Mouse (Mus musculus) stomach, embryonic 16.5 days (tissue): ENCODE measurements around the gene P2rx3. TPM values are rescaled to one million over a fixed set of nuclear protein-coding genes. Genes with fewer than 3 reads are reported as not detected.

Experiments used
- ATAC-seq: fragments of 200-750 bp; cut with Nextera tagmentation; 2 replicates; pipeline ENCODE4 v1.8.0; 2017; ENCODE audit warnings: moderate number of reproducible peaks, moderate TSS enrichment; ENCODE audit not compliant: insufficient read depth, low FRiP score
- H3K27ac ChIP-seq: fragments of 300-500 bp; sonication (generic); 2 replicates; pipeline ENCODE4 v1.5.1; 2014; ENCODE audit warnings: low read length
- H3K27me3 ChIP-seq: fragments of 300-500 bp; sonication (generic); 2 replicates; pipeline ENCODE4 v1.6.1; 2014; ENCODE audit warnings: low read length, control low read depth, mixed read lengths; ENCODE audit not compliant: control insufficient read depth, insufficient read depth
- H3K36me3 ChIP-seq: fragments of 300-500 bp; sonication (generic); 2 replicates; pipeline ENCODE4 v1.6.1; 2014; ENCODE audit warnings: low read length; ENCODE audit not compliant: control insufficient read depth, insufficient read depth
- H3K4me1 ChIP-seq: fragments of 300-500 bp; sonication (generic); 2 replicates; pipeline ENCODE4 v1.6.1; 2014; ENCODE audit warnings: low read length, control low read depth, mixed read lengths; ENCODE audit not compliant: control insufficient read depth, insufficient read depth
- H3K4me2 ChIP-seq: fragments of 300-500 bp; sonication (generic); 2 replicates; pipeline ENCODE4 v1.6.1; 2014; ENCODE audit warnings: low read depth, low read length, mixed read lengths
- H3K4me3 ChIP-seq: fragments of 300-500 bp; sonication (generic); replicated peaks from 2 replicates; pipeline ENCODE4 v1.5.1; 2014; ENCODE audit warnings: mild to moderate bottlenecking, low read length
- H3K9ac ChIP-seq: fragments of 300-500 bp; sonication (generic); 2 replicates; pipeline ENCODE4 v1.6.1; 2014; ENCODE audit warnings: low read length
- H3K9me3 ChIP-seq: fragments of 300-500 bp; sonication (generic); replicated peaks from 2 replicates; pipeline ENCODE4 v1.6.1; 2016; ENCODE audit warnings: low read length, control low read depth; ENCODE audit not compliant: control insufficient read depth
- WGBS: fragments of 180-500 bp; shearing (Covaris S2); extraction: QIAGEN DNeasy Blood & Tissue Kit; methylation state at CpG from one replicate; pipeline ENCODE4 v1.1.7; 2014; 5-methylcytosine and 5-hydroxymethylcytosine counted together
- polyA plus RNA-seq: library from polyadenylated mRNA; unstranded; fragments of >200 nt; fragmentation: Nextera tagmentation; extraction: Ambion mirVana; gene quantifications from 2 replicates; pipeline ENCODE4 v1.2.1, GENCODE M21; 2015

P2rx3 gene
- polyA plus RNA-seq, 1 experiment from 2014 or later = 1.6 TPM

DNA sequence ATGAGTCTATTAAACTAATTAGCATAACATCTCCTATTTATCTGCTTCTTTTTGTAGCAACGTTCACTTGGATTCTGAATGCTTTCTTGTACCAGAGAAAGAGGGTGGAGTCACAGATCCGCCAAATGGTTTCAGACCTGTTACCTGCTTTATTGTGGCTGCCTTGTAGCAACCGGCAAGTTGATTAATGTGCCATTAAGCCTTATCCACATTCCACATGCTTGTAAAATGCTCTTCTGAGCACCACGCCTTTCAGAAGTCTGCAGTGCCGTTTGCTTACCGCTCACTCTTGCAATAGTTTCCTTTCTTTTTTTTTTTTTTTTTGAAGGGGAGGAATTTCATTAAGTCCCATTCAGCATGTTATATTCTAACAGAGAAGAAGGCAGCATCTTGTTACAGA lies 7.4 kb downstream of the P2rx3 start:
- Histone ChIP-seq H3K4me2 (no peak overlapping the region), H3K4me3 (no peak overlapping the region), H3K9ac (no peak overlapping the region), H3K27me3 (no peaks in the 10 kb centered on the region), H3K36me3 (no peaks in the 10 kb centered on the region), H3K4me1 (no peaks in the 10 kb centered on the region; the same call in 1 of the 2 replicates), H3K9me3 (no peaks in the 10 kb centered on the region), H3K27ac (no peak overlapping the region)
- WGBS = 16% methylated on average over 6 of the region's 6 CpGs
- no peak for ATAC-seq

DNA sequence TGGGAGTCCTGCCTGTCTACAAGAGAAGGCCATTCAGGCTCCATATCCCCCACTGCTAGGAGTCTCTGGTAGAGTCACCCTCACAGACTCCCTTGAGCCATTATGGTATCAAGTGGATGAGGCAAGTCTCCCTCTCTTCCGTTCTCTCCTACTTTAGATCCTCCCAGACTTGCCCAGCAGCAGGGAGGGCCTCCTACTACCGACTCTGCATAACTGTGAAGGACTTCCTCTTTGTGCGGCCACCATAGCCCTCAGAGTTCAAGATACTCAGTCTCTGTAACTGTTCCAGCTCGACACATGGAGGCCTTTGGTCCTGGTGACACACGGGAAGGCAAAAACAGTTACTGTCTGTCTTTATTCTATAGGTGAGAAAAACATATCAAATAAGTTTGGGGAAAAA lies 10.0 kb downstream of the P2rx3 start:
- no peak for ATAC-seq
- Histone ChIP-seq H3K27ac (no peak overlapping the region), H3K27me3 (no peaks in the 10 kb centered on the region), H3K9me3 (no peaks in the 10 kb centered on the region), H3K4me2 (no peak overlapping the region), H3K36me3 (no peaks in the 10 kb centered on the region), H3K9ac (no peak overlapping the region), H3K4me1 (no peaks in the 10 kb centered on the region; the same call in 1 of the 2 replicates), H3K4me3 (no peak overlapping the region)
- 62% methylated on average over 5 of the region's 5 CpGs for WGBS

DNA sequence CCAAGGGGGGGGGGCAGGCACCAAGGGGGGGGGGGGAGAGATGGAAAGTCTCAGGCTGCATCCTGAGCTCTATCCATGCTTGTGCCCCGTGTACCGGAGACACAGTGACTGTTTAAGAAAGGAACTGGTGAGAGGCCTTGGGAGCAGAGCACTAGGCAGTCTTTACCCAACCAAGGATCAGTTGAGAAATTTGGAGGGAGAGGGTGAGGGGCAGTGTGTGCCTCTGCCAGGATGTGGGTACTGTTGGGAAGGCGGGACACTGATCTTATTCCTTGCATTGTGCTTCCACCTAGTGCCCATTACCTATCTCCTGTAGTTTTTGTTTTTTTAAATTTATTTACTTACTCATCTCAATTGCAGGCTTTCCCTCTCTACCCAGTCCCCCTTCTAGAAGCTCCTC lies 11.1 kb downstream of the P2rx3 start:
- H3K27me3 ChIP-seq = no peaks in the 10 kb centered on the region
- H3K9ac ChIP-seq = no peak overlapping the region
- H3K27ac ChIP-seq = no peak overlapping the region
- H3K4me1 ChIP-seq = no peaks in the 10 kb centered on the region; the same call in 1 of the 2 replicates
- WGBS = 81% methylated on average over 3 of the region's 3 CpGs
- H3K4me2 ChIP-seq = no peak overlapping the region
- H3K9me3 ChIP-seq = no peaks in the 10 kb centered on the region
- no peaks in the 10 kb centered on the region for H3K36me3 ChIP-seq
- no peak for ATAC-seq
- no peak overlapping the region for H3K4me3 ChIP-seq

DNA sequence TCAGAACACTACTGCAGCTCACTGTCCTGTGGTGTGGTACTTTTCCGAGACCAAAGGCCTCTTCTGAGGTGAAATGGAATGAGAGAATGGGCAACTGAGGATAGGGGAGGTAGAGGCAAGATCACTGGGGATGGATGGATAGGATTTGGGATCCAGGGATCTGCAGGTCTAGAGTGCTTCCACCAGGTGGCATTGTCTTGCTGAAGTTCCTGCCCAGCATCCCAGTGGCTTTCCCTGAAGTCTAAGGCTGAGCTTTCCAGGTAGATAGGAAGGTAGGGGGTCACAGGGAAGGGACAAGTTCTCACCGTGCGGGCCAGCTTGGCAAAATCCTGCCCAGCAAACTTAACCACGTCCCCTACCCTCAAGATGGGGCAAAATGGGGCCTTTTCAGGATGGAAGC lies 15.2 kb downstream of the P2rx3 start:
- Histone ChIP-seq H3K27me3 (no peaks in the 10 kb centered on the region), H3K4me1 (no peaks in the 10 kb centered on the region), H3K27ac (no peak overlapping the region), H3K36me3 (no peaks in the 10 kb centered on the region), H3K4me2 (no peak overlapping the region), H3K9me3 (no peaks in the 10 kb centered on the region; the same call in 1 of the 2 replicates), H3K4me3 (no peak overlapping the region), H3K9ac (no peak overlapping the region)
- peak; percentile 21; the same call in 1 of the 2 replicates for ATAC-seq
- WGBS = 19% methylated on average over 4 of the region's 4 CpGs

DNA sequence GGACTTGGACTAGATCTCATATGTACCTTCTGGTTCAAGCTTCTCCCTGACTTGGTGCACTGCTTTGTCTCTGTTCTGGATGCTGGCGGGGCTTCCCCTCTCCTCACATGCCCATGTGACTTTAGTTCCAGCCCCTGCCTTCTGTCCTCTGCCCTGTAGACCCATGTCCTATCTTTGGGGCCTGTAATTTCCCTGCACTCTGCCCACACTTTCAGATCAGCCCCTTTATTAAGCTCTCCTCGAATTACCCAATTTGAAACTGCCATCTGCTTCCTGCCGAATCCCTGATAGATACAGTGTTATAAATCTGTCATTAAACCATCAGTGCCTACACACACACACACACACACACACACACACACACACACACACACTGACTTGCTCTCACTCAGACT lies 22.7 kb downstream of the P2rx3 start:
- Histone ChIP-seq H3K27me3 (no peaks in the 10 kb centered on the region), H3K27ac (no peak overlapping the region), H3K36me3 (no peaks in the 10 kb centered on the region), H3K4me3 (no peak overlapping the region), H3K9ac (no peak overlapping the region), H3K4me2 (no peak overlapping the region), H3K4me1 (peaks cover 14% of the 10 kb centered on the region), H3K9me3 (no peaks in the 10 kb centered on the region; the same call in 1 of the 2 replicates)
- no peak for ATAC-seq
- WGBS = 37% methylated on average over 3 of the region's 3 CpGs

DNA sequence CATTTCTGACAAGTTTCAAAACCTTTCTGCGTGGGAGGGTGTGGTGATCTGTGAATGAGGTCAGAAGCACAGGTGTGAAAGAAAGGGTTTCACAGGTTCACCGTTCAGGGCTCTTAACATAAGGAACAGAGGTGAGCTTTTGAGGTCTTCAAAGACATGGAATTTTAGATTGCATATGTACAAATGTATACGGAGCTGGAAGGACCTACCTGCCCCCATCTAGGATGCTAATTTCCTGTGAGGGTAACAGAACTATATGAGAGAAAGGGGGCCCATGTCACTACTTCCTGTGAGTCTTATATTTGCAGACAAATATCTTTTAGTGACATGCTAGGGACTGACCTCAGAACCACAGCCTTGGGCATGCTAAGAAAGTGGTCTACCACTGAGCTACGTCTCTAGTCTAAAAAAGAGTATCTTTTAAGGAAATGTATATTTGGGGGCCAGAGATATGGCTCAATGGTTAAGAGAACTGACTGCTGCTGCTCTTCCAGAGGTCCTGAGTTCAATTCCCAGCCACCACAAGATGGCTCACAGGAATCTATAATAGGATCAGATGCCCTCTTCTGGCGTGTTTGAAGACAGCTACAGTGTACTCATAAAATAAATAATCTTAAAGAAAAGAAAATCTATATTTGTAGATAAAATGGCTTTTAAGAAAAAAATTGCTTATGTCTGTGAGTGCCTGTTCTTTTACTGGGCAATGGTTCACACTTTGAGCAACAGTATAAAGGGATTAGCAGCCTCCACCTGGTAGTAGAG lies 23.3 kb downstream of the P2rx3 start:
- Histone ChIP-seq H3K36me3 (no peaks in the 10 kb centered on the region), H3K4me1 (peaks cover 14% of the 10 kb centered on the region), H3K27ac (no peak overlapping the region), H3K4me3 (no peak overlapping the region), H3K4me2 (no peak overlapping the region), H3K9ac (no peak overlapping the region), H3K9me3 (no peaks in the 10 kb centered on the region; the same call in 1 of the 2 replicates), H3K27me3 (no peaks in the 10 kb centered on the region)
- WGBS = 72% methylated on average over 5 of the region's 5 CpGs
- ATAC-seq = no peak

DNA sequence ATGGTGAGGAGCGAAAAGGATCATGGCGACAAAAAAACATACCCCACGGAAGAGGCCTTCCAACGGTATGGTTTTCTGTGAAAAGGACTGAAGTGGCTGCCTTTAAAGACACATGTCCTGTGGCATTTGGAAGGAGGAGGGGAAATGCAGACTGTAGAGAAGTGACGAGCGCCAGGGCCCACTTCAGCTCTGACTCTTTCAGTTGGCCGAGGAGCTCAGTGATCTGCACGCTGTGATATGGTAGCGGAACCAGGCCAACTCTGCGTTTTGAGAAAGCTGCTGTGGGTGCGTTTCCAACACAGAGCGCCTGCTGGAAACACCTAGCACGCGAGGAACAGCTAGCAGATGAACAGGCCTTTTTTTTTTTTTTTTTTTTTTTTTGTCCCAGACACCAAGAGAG lies 24.6 kb downstream of the P2rx3 start:
- 77% methylated on average over 14 of the region's 14 CpGs for WGBS
- H3K36me3 ChIP-seq = no peaks in the 10 kb centered on the region

DNA sequence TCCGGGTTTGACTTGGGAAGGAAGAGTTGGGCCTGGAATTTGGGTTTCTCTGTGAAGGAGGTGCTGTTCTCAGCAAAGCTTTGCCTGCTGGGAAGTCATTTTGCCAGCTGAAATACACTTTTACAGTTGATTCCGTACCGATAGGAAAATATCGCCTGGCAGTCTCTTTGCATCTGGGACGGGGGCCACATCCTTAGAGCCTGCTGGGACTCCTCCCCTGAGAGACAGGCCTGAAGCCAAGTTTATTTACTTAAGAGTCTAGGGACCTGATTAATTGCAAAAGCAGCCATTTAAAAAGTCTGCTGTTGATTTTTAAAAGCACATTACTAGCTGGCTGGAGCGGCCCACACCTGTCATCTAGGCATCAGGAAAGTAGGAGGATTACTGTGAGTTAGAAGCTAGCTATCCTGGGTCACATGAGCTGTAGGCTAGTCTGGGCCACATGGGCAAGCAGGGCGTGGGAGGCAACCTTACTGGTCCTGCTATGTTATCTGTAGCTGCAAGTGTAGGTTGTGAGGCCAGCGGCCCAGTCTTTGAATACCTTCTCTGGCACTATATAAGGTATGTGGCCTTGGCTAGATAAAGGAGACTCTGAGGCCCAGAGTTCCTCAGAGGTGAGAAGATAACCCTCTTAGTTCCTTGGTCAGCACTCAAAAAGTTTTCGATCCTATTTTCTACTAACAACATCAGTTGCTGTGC lies 25.2 kb downstream of the P2rx3 start:
- Histone ChIP-seq H3K4me1 (peaks cover 14% of the 10 kb centered on the region), H3K36me3 (no peaks in the 10 kb centered on the region), H3K4me3 (no peak overlapping the region), H3K27ac (peak overlapping the region; percentile 1; the same call in 1 of the 2 replicates), H3K9me3 (no peaks in the 10 kb centered on the region), H3K4me2 (no peak overlapping the region), H3K9ac (no peak overlapping the region), H3K27me3 (no peaks in the 10 kb centered on the region)
- 29% methylated on average over 9 of the region's 9 CpGs for WGBS
- peak; percentile 86 for ATAC-seq

More for the DNA sequence above, 24.6 kb downstream of the P2rx3 start:
- Histone ChIP-seq H3K9me3 (no peaks in the 10 kb centered on the region; the same call in 1 of the 2 replicates), H3K4me2 (no peak overlapping the region), H3K4me3 (no peak overlapping the region), H3K27ac (peak overlapping the region; percentile 1; the same call in 1 of the 2 replicates), H3K27me3 (no peaks in the 10 kb centered on the region), H3K9ac (no peak overlapping the region), H3K4me1 (peaks cover 14% of the 10 kb centered on the region)
- no peak for ATAC-seq

DNA sequence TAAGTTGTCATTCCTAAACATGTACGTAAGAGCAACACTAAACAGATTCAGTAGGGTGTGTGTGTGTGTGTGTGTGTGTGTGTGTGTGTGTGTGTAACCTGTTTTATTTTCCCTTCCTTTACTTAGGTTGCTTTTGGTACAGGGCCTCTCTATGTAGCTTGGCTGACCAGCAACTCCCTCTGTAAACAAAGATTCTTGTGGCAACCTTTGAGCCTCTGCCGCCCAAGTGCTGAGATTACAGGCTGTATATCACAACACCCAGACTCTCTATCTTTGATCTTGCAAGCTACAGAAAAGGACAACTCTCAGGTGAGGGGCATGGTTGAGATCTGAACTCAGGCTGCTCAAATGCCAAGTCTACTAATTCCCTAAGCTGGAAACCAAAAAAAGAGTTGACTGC lies 28.1 kb downstream of the P2rx3 start:
- Histone ChIP-seq H3K9ac (no peak overlapping the region), H3K27ac (no peak overlapping the region), H3K9me3 (no peaks in the 10 kb centered on the region), H3K27me3 (no peaks in the 10 kb centered on the region), H3K4me3 (no peak overlapping the region), H3K4me2 (no peak overlapping the region), H3K36me3 (no peaks in the 10 kb centered on the region), H3K4me1 (peaks cover 14% of the 10 kb centered on the region)
- 46% methylated on average over 2 of the region's 2 CpGs for WGBS
- 0 out of 2 replicates have a peak, but pooled peaks have one; percentile 26 for ATAC-seq
